Comparison of ENCODE assay signal across 8 mouse cellular contexts in the genomic region with DNA sequence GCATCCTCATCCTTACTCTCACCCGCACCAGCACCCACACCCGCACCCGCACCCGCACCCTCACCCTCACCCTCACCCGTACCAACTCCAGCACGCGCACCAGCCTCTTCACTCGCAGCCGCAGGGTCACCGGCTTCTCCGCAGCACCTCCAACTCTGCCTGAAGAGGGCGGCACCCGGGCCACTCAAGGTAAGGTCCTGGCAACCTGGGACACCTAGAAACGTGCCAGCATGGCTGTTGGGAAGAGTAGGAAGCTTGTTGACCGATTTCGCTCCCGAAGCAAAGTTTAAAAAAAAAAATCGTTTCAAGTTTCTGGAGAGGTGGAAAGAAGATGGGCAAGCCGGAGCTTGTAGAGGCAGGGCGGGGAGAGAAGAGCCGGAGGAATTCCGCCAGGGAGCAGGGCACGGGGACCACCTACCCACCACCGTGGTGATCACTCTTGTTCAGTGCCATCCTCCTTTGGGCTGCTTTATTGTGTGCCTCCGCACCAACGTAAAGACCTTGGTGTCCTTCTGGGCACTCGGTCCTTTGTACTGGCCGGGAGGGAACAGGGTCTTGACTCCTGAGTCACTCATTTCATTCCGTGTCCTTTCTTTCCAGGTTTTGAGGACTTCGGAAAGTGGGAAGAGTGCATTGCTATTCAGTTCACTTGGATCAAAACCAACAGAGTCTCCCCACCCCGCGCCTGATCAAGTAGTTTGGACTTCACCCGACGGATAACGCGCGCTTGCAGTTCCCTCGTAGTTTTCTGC. TPM values are rescaled to one million over a fixed set of nuclear protein-coding genes. Genes with fewer than 3 reads are reported as not detected.
DNase-seq lines count a peak whose midpoint lies in the region; ATAC-seq and TF ChIP-seq lines count a peak whose summit lies in the region.

No protein-coding gene starts in this region.

- no peak for ATAC-seq in G1E (ENCODE audit: extremely low read depth, insufficient number of reproducible peaks, low FRiP score, poor library complexity, severe bottlenecking)
- ATAC-seq in hindbrain, embryonic 13.5 days (ENCODE audit: low FRiP score) = peak; percentile 30

- H3K36me3 ChIP-seq in G1E (replicated peaks) = peaks cover 7% of the 10 kb centered on the region
- H3K36me3 ChIP-seq in hindbrain, embryonic 13.5 days = no peaks in the 10 kb centered on the region

- no peaks in the 10 kb centered on the region for H3K27me3 ChIP-seq in G1E (ENCODE audit: insufficient read depth, low read length)
- no peaks in the 10 kb centered on the region for H3K27me3 ChIP-seq in hindbrain, embryonic 13.5 days

- no peak for TF ChIP-seq CTCF in G1E (IDR thresholded peaks at IDR 0.05; ENCODE audit: low read depth, low read length)

- peak; percentile 51 for DNase-seq in G1E (ENCODE audit: low spot score)
- DNase-seq in cerebellum, adult 8-10 months = peak; percentile 64
- DNase-seq in frontal cortex, postnatal 10 days (ENCODE audit: low spot score in 2 of 2) = peak; percentile 38 to 62
- DNase-seq in left cerebral cortex, adult 11 months (ENCODE audit: low spot score) = peak; percentile 29
- DNase-seq in lung, postnatal 25 days (ENCODE audit: low spot score) = peak; percentile 81
- peak; percentile 65 for DNase-seq in retina, embryonic 14.5 days (ENCODE audit: low spot score)
- peak; percentile 90 for DNase-seq in thymus, postnatal 4 days

- H3K9ac ChIP-seq in hindbrain, embryonic 13.5 days = peak overlapping the region; percentile 98

- H3K4me2 ChIP-seq in hindbrain, embryonic 13.5 days = peak overlapping the region; percentile 78

- H3K27ac ChIP-seq in hindbrain, embryonic 13.5 days = peak overlapping the region; percentile 95

- peak overlapping the region; percentile 94 for H3K4me3 ChIP-seq in G1E (ENCODE audit: low read depth, low read length)
- H3K4me3 ChIP-seq in hindbrain, embryonic 13.5 days = peak overlapping the region; percentile 82

- under 1% methylated on average over 38 of the region's 38 CpGs for WGBS in hindbrain, embryonic 13.5 days

- H3K4me1 ChIP-seq in G1E (ENCODE audit: insufficient read depth, low read depth, low read length) = peaks cover 52% of the 10 kb centered on the region
- peaks cover 40% of the 10 kb centered on the region for H3K4me1 ChIP-seq in hindbrain, embryonic 13.5 days (replicated peaks)

- no peaks in the 10 kb centered on the region for H3K9me3 ChIP-seq in G1E (replicated peaks)
- H3K9me3 ChIP-seq in hindbrain, embryonic 13.5 days = no peaks in the 10 kb centered on the region

RNA-seq across cellular contexts. Expression of gene Phlda1, which starts 1.6 kb away (rescaled TPM):
- total RNA-seq in G1E (2014; fragmentation: Nextera tagmentation) = 17.4 and 23.5 TPM in 2 replicates
- 2.6 and 3.2 TPM in 2 replicates for total RNA-seq in G1E (2017)
- 43.1 and 53.2 TPM in 2 replicates for polyA plus RNA-seq in G1E (2012)
- 65.6 and 70.9 TPM in 2 replicates for polyA plus RNA-seq in hindbrain, embryonic 13.5 days (2015; fragmentation: Nextera tagmentation; extraction: Ambion mirVana)

RNA-seq across cellular contexts. Expression of gene Nap1l1, which starts 34.6 kb away (rescaled TPM):
- 541 and 552 TPM in 2 replicates for total RNA-seq in G1E (2014; fragmentation: Nextera tagmentation)
- total RNA-seq in G1E (2017) = 281 and 370 TPM in 2 replicates
- polyA plus RNA-seq in G1E (2012) = 199 and 223 TPM in 2 replicates
- 207 and 215 TPM in 2 replicates for polyA plus RNA-seq in hindbrain, embryonic 13.5 days (2015; fragmentation: Nextera tagmentation; extraction: Ambion mirVana)

Comparison
In these comparisons a context has a peak if more than half of its experiments do, and no peak if none do; other contexts are left out.
1. DNase-seq: peak in every context shown above with its lines; median percentile 90 in thymus, postnatal 4 days; 81 in lung, postnatal 25 days; 65 in retina, embryonic 14.5 days; 64 in cerebellum, adult 8-10 months; 51 in G1E; 50 in frontal cortex, postnatal 10 days; 29 in left cerebral cortex, adult 11 months.